Mouse (Mus musculus) E14TG2a.4 (cell line): ENCODE measurements around the gene Ndfip2.

Experiments
- H3K27me3 ChIP-seq: 2 replicates; pipeline ENCODE4 v1.6.1; 2014; ENCODE audit warnings: low read length, control low read depth; ENCODE audit not compliant: insufficient read depth
- H3K36me3 ChIP-seq: 2 replicates; pipeline ENCODE4 v1.6.1; 2014; ENCODE audit warnings: low read length, control low read depth; ENCODE audit not compliant: insufficient read depth
- H3K4me1 ChIP-seq: replicated peaks from 2 replicates; pipeline ENCODE4 v1.6.1; 2014; ENCODE audit warnings: low read depth, low read length, control low read depth
- H3K4me3 ChIP-seq: replicated peaks from 2 replicates; pipeline ENCODE4 v1.5.1; 2014; ENCODE audit warnings: mild to moderate bottlenecking, low read length
- H3K9me3 ChIP-seq: 2 replicates; pipeline ENCODE4 v1.6.1; 2014; ENCODE audit warnings: low read length, control low read depth
- CTCF ChIP-seq: conservative IDR thresholded peaks from 2 replicates; pipeline ENCODE4 v1.5.1; 2014; ENCODE audit warnings: low read length
- NANOG ChIP-seq: IDR thresholded peaks from 2 replicates; pipeline ENCODE4 v1.6.1; 2014; ENCODE audit warnings: borderline replicate concordance, low read length, mixed read lengths
- POU5F1 ChIP-seq: IDR thresholded peaks from 2 replicates; pipeline ENCODE4 v1.6.1; 2014; ENCODE audit warnings: low read length, borderline replicate concordance

Gene Ndfip2

GRCm38 (mm10) chr14:105240120-105240519 is 18.3 kb upstream of the Ndfip2 start:
- H3K4me1 ChIP-seq = no peaks in the 10 kb centered on the region
- no peak for TF ChIP-seq NANOG
- TF ChIP-seq CTCF = no peak
- TF ChIP-seq POU5F1 = no peak
- H3K4me3 ChIP-seq = no peak overlapping the region
- no peaks in the 10 kb centered on the region for H3K36me3 ChIP-seq
- H3K27me3 ChIP-seq = no peaks in the 10 kb centered on the region
- H3K9me3 ChIP-seq = no peaks in the 10 kb centered on the region

- Histone ChIP-seq H3K4me1 (no peaks in the 10 kb centered on the region), H3K27me3 (no peaks in the 10 kb centered on the region), H3K9me3 (no peaks in the 10 kb centered on the region), H3K4me3 (no peak overlapping the region), H3K36me3 (no peaks in the 10 kb centered on the region)
- no peak for TF ChIP-seq NANOG
- TF ChIP-seq CTCF = no peak
- no peak for TF ChIP-seq POU5F1
Measured at GRCm38 (mm10) chr14:105243805-105244443, 14.4 kb upstream of the Ndfip2 start.

- Histone ChIP-seq H3K27me3 (peaks cover 4% of the 10 kb centered on the region; the same call in 1 of the 2 replicates), H3K4me3 (no peak overlapping the region), H3K36me3 (no peaks in the 10 kb centered on the region), H3K9me3 (no peaks in the 10 kb centered on the region), H3K4me1 (no peaks in the 10 kb centered on the region)
- TF ChIP-seq CTCF (no peak), POU5F1 (no peak), NANOG (no peak)
Measured at GRCm38 (mm10) chr14:105251038-105251437, 7.3 kb upstream of the Ndfip2 start.

- peaks cover 6% of the 10 kb centered on the region; the same call in 1 of the 2 replicates for H3K27me3 ChIP-seq
- no peaks in the 10 kb centered on the region for H3K9me3 ChIP-seq
- H3K36me3 ChIP-seq = no peaks in the 10 kb centered on the region
- H3K4me3 ChIP-seq = no peak overlapping the region
- no peaks in the 10 kb centered on the region for H3K4me1 ChIP-seq
- TF ChIP-seq CTCF = no peak
- no peak for TF ChIP-seq NANOG
- no peak for TF ChIP-seq POU5F1
Measured at GRCm38 (mm10) chr14:105253304-105253703, 5.1 kb upstream of the Ndfip2 start.

GRCm38 (mm10) chr14:105254401-105254800 is 4.0 kb upstream of the Ndfip2 start:
- H3K27me3 ChIP-seq = peaks cover 6% of the 10 kb centered on the region; the same call in 1 of the 2 replicates
- no peaks in the 10 kb centered on the region for H3K9me3 ChIP-seq
- H3K4me3 ChIP-seq = no peak overlapping the region
- no peaks in the 10 kb centered on the region for H3K36me3 ChIP-seq
- H3K4me1 ChIP-seq = peaks cover under 1% of the 10 kb centered on the region
- TF ChIP-seq NANOG (no peak), CTCF (no peak), POU5F1 (no peak)

GRCm38 (mm10) chr14:105255620-105256019 is 2.8 kb upstream of the Ndfip2 start:
- peaks cover 4% of the 10 kb centered on the region for H3K4me1 ChIP-seq
- no peak for TF ChIP-seq CTCF
- TF ChIP-seq POU5F1 = no peak
- TF ChIP-seq NANOG = no peak
- no peaks in the 10 kb centered on the region for H3K9me3 ChIP-seq
- H3K36me3 ChIP-seq = no peaks in the 10 kb centered on the region
- no peak overlapping the region for H3K4me3 ChIP-seq
- H3K27me3 ChIP-seq = peaks cover 6% of the 10 kb centered on the region; the same call in 1 of the 2 replicates

- Histone ChIP-seq H3K9me3 (no peaks in the 10 kb centered on the region), H3K27me3 (peaks cover 6% of the 10 kb centered on the region; the same call in 1 of the 2 replicates), H3K4me3 (peak overlapping the region; percentile 91), H3K4me1 (peaks cover 4% of the 10 kb centered on the region), H3K36me3 (no peaks in the 10 kb centered on the region)
- no peak for TF ChIP-seq NANOG
- TF ChIP-seq CTCF = no peak
- no peak for TF ChIP-seq POU5F1
Measured at GRCm38 (mm10) chr14:105259035-105259880, 885 bp downstream of the Ndfip2 start.

- TF ChIP-seq POU5F1 = no peak
- no peak for TF ChIP-seq NANOG
- no peak for TF ChIP-seq CTCF
- Histone ChIP-seq H3K36me3 (no peaks in the 10 kb centered on the region), H3K27me3 (no peaks in the 10 kb centered on the region), H3K9me3 (no peaks in the 10 kb centered on the region), H3K4me1 (peaks cover 4% of the 10 kb centered on the region), H3K4me3 (no peak overlapping the region)
Measured at GRCm38 (mm10) chr14:105262923-105263322, 4.5 kb downstream of the Ndfip2 start.
